28 mouse cellular contexts compared by ENCODE assay signal in the genomic region with DNA sequence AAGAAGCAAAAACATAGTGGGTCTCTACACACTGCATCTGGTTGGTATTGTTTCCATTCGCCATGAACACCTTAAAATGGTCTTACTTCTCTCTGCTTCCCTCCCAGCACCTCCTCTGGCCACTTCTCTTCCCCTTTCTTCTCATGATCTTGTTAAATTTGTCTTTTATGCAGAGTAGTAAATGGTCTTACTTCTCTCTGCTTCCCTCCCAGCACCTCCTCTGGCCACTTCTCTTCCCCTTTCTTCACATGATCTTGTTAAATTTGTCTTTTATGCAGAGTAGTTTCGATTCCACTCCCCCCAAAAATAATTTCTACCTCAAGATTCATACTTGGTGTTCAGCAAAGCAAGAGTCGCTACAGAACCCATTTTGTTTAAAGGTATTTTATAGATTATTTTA.
DNase-seq lines count a peak whose midpoint lies in the region; ATAC-seq and TF ChIP-seq lines count a peak whose summit lies in the region.
"Had no signal": no experiment of that assay in that cellular context is flagged by ENCODE, and none has a peak within 500 bp of the region (broad histone marks: within the 10 kb centered on the region; RNA-seq: fewer than 3 reads in every experiment).

No protein-coding gene starts in this region.

- H3K27ac ChIP-seq in spleen, adult 2 months (ENCODE audit: insufficient read depth, low read length): peak overlapping the region; percentile 45; the same call in 1 of the 2 replicates
- peak overlapping the region; percentile 100 for H3K27ac ChIP-seq in bone marrow macrophage, adult 2 months (ENCODE audit: insufficient read depth, low read depth, low read length)
- H3K27ac ChIP-seq: embryonic facial prominence, embryonic 13.5 days; forebrain, embryonic 10.5 days; forebrain, embryonic 15.5 days; gastrocnemius, adult 2 months; hindbrain, embryonic 12.5 days; hindbrain, postnatal 0 days; intestine, embryonic 15.5 days; kidney, postnatal 0 days; liver, embryonic 14.5 days; midbrain, embryonic 13.5 days; stomach, embryonic 15.5 days had no signal

- H3K27me3 ChIP-seq in spleen, adult 2 months (ENCODE audit: control insufficient read depth, insufficient read depth, low read length): no peaks in the 10 kb centered on the region
- H3K27me3 ChIP-seq: forebrain, embryonic 15.5 days; hindbrain, embryonic 12.5 days; intestine, embryonic 15.5 days; midbrain, embryonic 13.5 days; stomach, embryonic 15.5 days had no signal

- no peak overlapping the region; the same call in 1 of the 2 replicates for H3K4me3 ChIP-seq in spleen, adult 2 months (ENCODE audit: extremely low read depth, insufficient read depth, insufficient read length)
- H3K4me3 ChIP-seq in bone marrow macrophage, adult 2 months (ENCODE audit: insufficient read depth, low read length): peak overlapping the region; percentile 70; the same call in 1 of the 2 replicates
- H3K4me3 ChIP-seq in lung, adult 2 months (replicated peaks; ENCODE audit: extremely low read depth, low read depth, low read length): no peak overlapping the region
- H3K4me3 ChIP-seq: embryonic facial prominence, embryonic 13.5 days; forebrain, embryonic 10.5 days; forebrain, embryonic 15.5 days; gastrocnemius, adult 2 months; hindbrain, embryonic 12.5 days; intestine, embryonic 15.5 days; midbrain, embryonic 13.5 days; stomach, embryonic 15.5 days had no signal

- peak in 1 of 2 experiments; percentile 51 for DNase-seq in spleen, adult 2 months (ENCODE audit: low read depth in 1 of 2, low spot score in 2 of 2)
- DNase-seq in spleen, adult 12 weeks (ENCODE audit: low spot score): no peak
- no peak for DNase-seq in lung, adult 2 months
- DNase-seq in gastrocnemius, postnatal 10 days: no peak
- DNase-seq in left cerebral cortex, postnatal 10 days (ENCODE audit: extremely low spot score in 1 of 2, low spot score in 2 of 2): no peak
- DNase-seq: adrenal gland, postnatal 10 days; cerebellum, adult 11 months; cerebellum, adult 9-10 months; cerebellum, postnatal 36 days; gastrocnemius, adult 2 months; heart, postnatal 14 days; kidney, adult 2 months; kidney, postnatal 4 days; lung, embryonic 14.5 days; right cerebral cortex, postnatal 25 days had no signal

- H3K36me3 ChIP-seq in spleen, adult 2 months (ENCODE audit: control insufficient read depth, insufficient read depth, low read length): no peaks in the 10 kb centered on the region; the same call in 1 of the 2 replicates
- H3K36me3 ChIP-seq: embryonic facial prominence, embryonic 13.5 days; forebrain, embryonic 10.5 days; forebrain, embryonic 15.5 days; G1E; hindbrain, embryonic 12.5 days; intestine, embryonic 15.5 days; midbrain, embryonic 13.5 days; stomach, embryonic 15.5 days had no signal

- TF ChIP-seq CTCF in spleen, adult 2 months (IDR thresholded peaks at IDR 0.05; ENCODE audit: extremely low read depth, insufficient read depth, insufficient read length, insufficient replicate concordance): no peak
- TF ChIP-seq CTCF in bone marrow macrophage, adult 2 months (IDR thresholded peaks at IDR 0.05; ENCODE audit: low read depth, low read length): no peak
- no peak for TF ChIP-seq CTCF in lung, adult 2 months (IDR thresholded peaks at IDR 0.05; ENCODE audit: insufficient read depth, low read length)

- 18% methylated on average over 3 of the region's 3 CpGs for WGBS in spleen, adult 2 months
- 61% methylated on average over 3 of the region's 3 CpGs for WGBS in lung, adult 2 months

- peak; percentile 57 for ATAC-seq in megakaryocyte, adult 5-6 weeks (ENCODE audit: poor library complexity, severe bottlenecking)
- ATAC-seq: forebrain, embryonic 15.5 days; hindbrain, postnatal 0 days; intestine, embryonic 15.5 days; midbrain, embryonic 13.5 days had no signal

- intact Hi-C loops in left cerebral cortex, postnatal 10 days (cut with DNase I): no loop called here

- H3K4me1 ChIP-seq in spleen, adult 2 months (ENCODE audit: control insufficient read depth, insufficient read depth, insufficient read length): peaks cover 19% of the 10 kb centered on the region
- peaks cover 55% of the 10 kb centered on the region for H3K4me1 ChIP-seq in bone marrow macrophage, adult 2 months (ENCODE audit: control insufficient read depth, insufficient read depth, low read length)
- no peaks in the 10 kb centered on the region for H3K4me1 ChIP-seq in lung, adult 2 months (ENCODE audit: control insufficient read depth, insufficient read depth, low read length)
- H3K4me1 ChIP-seq: forebrain, embryonic 10.5 days; forebrain, embryonic 15.5 days; hindbrain, embryonic 12.5 days; intestine, embryonic 15.5 days; midbrain, embryonic 13.5 days; stomach, embryonic 15.5 days had no signal

- no peak; the same call in 1 of the 2 replicates for TF ChIP-seq POLR2A in spleen, adult 2 months (IDR thresholded peaks at IDR 0.05; ENCODE audit: low read depth, low read length)
- TF ChIP-seq POLR2A in bone marrow macrophage, adult 2 months (IDR thresholded peaks at IDR 0.05; ENCODE audit: borderline replicate concordance, low read depth, low read length): no peak
- TF ChIP-seq POLR2A in lung, adult 2 months (IDR thresholded peaks at IDR 0.05; ENCODE audit: borderline replicate concordance, extremely low read depth, low read depth, low read length): no peak
